Mouse (Mus musculus): ENCODE results near the gene Gm29133. TPM values are rescaled to one million over a fixed set of nuclear protein-coding genes. Genes with fewer than 3 reads are reported as not detected.

Gm29133 gene
- polyA plus RNA-seq, 1 experiment from 2014 or later: not detected

DNA sequence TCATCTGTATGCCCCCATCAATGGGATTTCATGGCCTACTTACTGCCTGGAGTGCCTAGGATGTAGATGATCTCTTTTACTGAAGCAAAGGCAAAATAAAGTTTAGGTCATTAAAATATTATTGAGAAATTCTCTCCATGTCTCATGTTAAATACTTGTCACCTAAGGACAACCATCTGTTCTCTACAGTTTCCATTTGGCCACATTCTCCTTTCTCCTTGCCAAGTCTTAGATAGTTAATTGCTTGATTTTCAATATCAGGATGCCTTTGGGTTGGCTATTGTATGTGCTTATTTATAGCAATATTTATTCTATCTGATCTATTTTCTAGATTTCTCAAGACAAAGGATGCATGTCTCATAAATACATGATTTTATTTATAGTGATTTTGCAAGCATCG lies 75.9 kb downstream of the Gm29133 start:
- Histone ChIP-seq H3K27ac (no peak overlapping the region), H3K27me3 (replicated peaks) (no peaks in the 10 kb centered on the region), H3K9ac (no peak overlapping the region), H3K4me3 (no peak overlapping the region), H3K9me3 (replicated peaks) (no peaks in the 10 kb centered on the region), H3K4me2 (no peak overlapping the region), H3K4me1 (no peaks in the 10 kb centered on the region), H3K36me3 (no peaks in the 10 kb centered on the region)
- WGBS (ENCODE audit: insufficient replicate concordance): 70% methylated on average over 1 of the region's 1 CpGs
- ATAC-seq: no peak

GRCm38 (mm10) chr3:75824458-75824857 lies 76.5 kb downstream of the Gm29133 start:
- WGBS (ENCODE audit: insufficient replicate concordance): 38% methylated on average over 1 of the region's 1 CpGs
- no peaks in the 10 kb centered on the region for H3K36me3 ChIP-seq
- no peaks in the 10 kb centered on the region for H3K27me3 ChIP-seq (replicated peaks)
- H3K27ac ChIP-seq: no peak overlapping the region
- no peak overlapping the region for H3K4me2 ChIP-seq
- no peak for ATAC-seq
- H3K4me3 ChIP-seq: no peak overlapping the region
- no peaks in the 10 kb centered on the region for H3K4me1 ChIP-seq
- no peak overlapping the region for H3K9ac ChIP-seq
- H3K9me3 ChIP-seq (replicated peaks): no peaks in the 10 kb centered on the region

DNA sequence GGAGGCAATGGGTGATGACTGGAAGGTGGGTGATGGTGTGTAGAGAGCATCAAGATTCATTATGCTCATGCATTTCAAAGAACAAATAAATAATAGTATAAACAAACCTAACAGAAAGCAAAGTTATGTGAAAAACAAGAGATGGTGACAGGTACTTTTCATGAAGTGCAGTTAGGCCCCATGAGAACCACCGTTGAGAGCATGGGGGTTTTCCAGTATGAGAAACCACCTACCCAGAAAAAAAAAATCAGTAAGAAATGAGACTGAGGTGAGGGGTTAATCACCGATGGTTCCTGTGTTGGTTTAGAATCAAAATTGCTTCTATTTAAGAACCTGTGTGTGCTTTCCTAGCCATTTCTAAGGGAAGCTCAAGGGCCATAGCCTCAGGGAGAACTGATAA lies 86.8 kb downstream of the Gm29133 start:
- Histone ChIP-seq H3K4me2 (no peak overlapping the region), H3K4me1 (no peaks in the 10 kb centered on the region), H3K27ac (no peak overlapping the region), H3K9me3 (replicated peaks) (no peaks in the 10 kb centered on the region), H3K4me3 (no peak overlapping the region), H3K36me3 (no peaks in the 10 kb centered on the region), H3K27me3 (replicated peaks) (no peaks in the 10 kb centered on the region), H3K9ac (no peak overlapping the region)
- WGBS (ENCODE audit: insufficient replicate concordance): 72% methylated on average over 2 of the region's 2 CpGs
- no peak for ATAC-seq

- H3K36me3 ChIP-seq: no peaks in the 10 kb centered on the region
- H3K27me3 ChIP-seq (replicated peaks): no peaks in the 10 kb centered on the region
- WGBS (ENCODE audit: insufficient replicate concordance): 64% methylated on average over 5 of the region's 5 CpGs
- no peak overlapping the region for H3K4me2 ChIP-seq
- H3K9ac ChIP-seq: no peak overlapping the region
- ATAC-seq: no peak
- no peak overlapping the region for H3K27ac ChIP-seq
- no peaks in the 10 kb centered on the region for H3K4me1 ChIP-seq
- H3K4me3 ChIP-seq: no peak overlapping the region
- no peaks in the 10 kb centered on the region for H3K9me3 ChIP-seq (replicated peaks)
Measured at GRCm38 (mm10) chr3:75835286-75835967, 87.4 kb downstream of the Gm29133 start.

Other genes with a start within 250 kb of the Gm29133 start
- gene Pdcd10, start 191.3 kb upstream of the Gm29133 start, polyA plus RNA-seq (2016; fragmentation: Nextera tagmentation; extraction: Ambion mirVana): 78.8 and 79.7 TPM in 2 replicates
- gene Serpini1, start 190.7 kb upstream of the Gm29133 start, polyA plus RNA-seq (2016; fragmentation: Nextera tagmentation; extraction: Ambion mirVana): 0.62 and 0.80 TPM in 2 replicates
- 26.0 and 31.3 TPM in 2 replicates for gene Golim4, start 208.8 kb downstream of the Gm29133 start, polyA plus RNA-seq (2016; fragmentation: Nextera tagmentation; extraction: Ambion mirVana)

Data from liver, embryonic 12.5 days (tissue).